Mouse (Mus musculus) A20 (cell line): ENCODE measurements around the gene Phyhd1.

Experiments
- DNase-seq: peaks from one replicate; pipeline ENCODE4 v3.0.0-alpha.2; 2011; ENCODE audit warnings: low read depth, low spot score

Gene Phyhd1

GRCm38 (mm10) chr2:30283193-30283592 is 17.2 kb downstream of the Phyhd1 start:
- no peak for DNase-seq

GRCm38 (mm10) chr2:30285004-30285403 is 19.0 kb downstream of the Phyhd1 start:
- peak; percentile 46 for DNase-seq

- DNase-seq = no peak
Measured at GRCm38 (mm10) chr2:30285416-30286181, 19.6 kb downstream of the Phyhd1 start.

- peak; percentile 94 for DNase-seq
Measured at GRCm38 (mm10) chr2:30286192-30287026, 20.4 kb downstream of the Phyhd1 start, which contains the start of the genes Dolk and Nup188. Gene Dolk, minus strand, starts transcription at chr2:30286334. Gene Nup188, plus strand, starts transcription at chr2:30286397.

- DNase-seq = peak; percentile 70
Measured at GRCm38 (mm10) chr2:30287027-30287373, 21.0 kb downstream of the Phyhd1 start.

- DNase-seq = no peak
Measured at GRCm38 (mm10) chr2:30299525-30299924, 33.5 kb downstream of the Phyhd1 start.

GRCm38 (mm10) chr2:30299966-30300365 is 34.0 kb downstream of the Phyhd1 start:
- no peak for DNase-seq

- DNase-seq = no peak
Measured at GRCm38 (mm10) chr2:30306087-30306486, 40.1 kb downstream of the Phyhd1 start.

GRCm38 (mm10) chr2:30309351-30309750 is 43.3 kb downstream of the Phyhd1 start:
- no peak for DNase-seq

GRCm38 (mm10) chr2:30311481-30311880 is 45.5 kb downstream of the Phyhd1 start:
- no peak for DNase-seq

- DNase-seq = peak; percentile 11
Measured at GRCm38 (mm10) chr2:30316136-30316535, 50.1 kb downstream of the Phyhd1 start.

- DNase-seq = no peak
Measured at GRCm38 (mm10) chr2:30316955-30317354, 51.0 kb downstream of the Phyhd1 start.

- no peak for DNase-seq
Measured at GRCm38 (mm10) chr2:30319260-30319659, 53.3 kb downstream of the Phyhd1 start.

- no peak for DNase-seq
Measured at GRCm38 (mm10) chr2:30323111-30323510, 57.1 kb downstream of the Phyhd1 start.

GRCm38 (mm10) chr2:30325296-30325695 is 59.3 kb downstream of the Phyhd1 start:
- no peak for DNase-seq

- DNase-seq = no peak
Measured at GRCm38 (mm10) chr2:30327276-30327675, 61.3 kb downstream of the Phyhd1 start.

GRCm38 (mm10) chr2:30328791-30329190 is 62.8 kb downstream of the Phyhd1 start:
- no peak for DNase-seq
